In genomic region chr6:48675400-48675930, GRCm38 (mm10) we compare ENCODE assay signal across 1 mouse cellular context.
TF ChIP-seq lines count a peak whose summit lies in the region.

No protein-coding gene starts in this region.

TF ChIP-seq in CH12.LX, 34 proteins besides CTCF, POLR2A, EP300 and RAD21:
- no peak for TF ChIP-seq USF1 (IDR thresholded peaks at IDR 0.05; ENCODE audit: low read depth, low read length)
- no peak for TF ChIP-seq ZC3H11A (IDR thresholded peaks at IDR 0.05; ENCODE audit: low read depth, low read length)
- TF ChIP-seq TBP (conservative IDR thresholded peaks at IDR 0.05; ENCODE audit: low read depth, low read length), result no peak
- TF ChIP-seq BHLHE40 (IDR thresholded peaks at IDR 0.05; ENCODE audit: low read depth, low read length), result no peak
- TF ChIP-seq CHD1 (IDR thresholded peaks at IDR 0.05; ENCODE audit: low read depth, low read length), result peak; percentile 92
- TF ChIP-seq JUND (conservative IDR thresholded peaks at IDR 0.05; ENCODE audit: low read depth, low read length), result no peak
- TF ChIP-seq MEF2A (IDR thresholded peaks at IDR 0.05; ENCODE audit: borderline replicate concordance, low read depth, low read length), result no peak
- TF ChIP-seq UBTF (IDR thresholded peaks at IDR 0.05; ENCODE audit: low read depth, low read length), result no peak
- peak; percentile 64 for TF ChIP-seq ZNF384 (IDR thresholded peaks at IDR 0.05; ENCODE audit: low read depth, low read length)
- TF ChIP-seq MAX (IDR thresholded peaks at IDR 0.05; ENCODE audit: low read length), result no peak
- TF ChIP-seq SIN3A (IDR thresholded peaks at IDR 0.05; ENCODE audit: low read length), result no peak
